Mouse (Mus musculus) adrenal gland, postnatal 25 days (tissue): ENCODE results near the gene Ice1. TPM values are rescaled to one million over a fixed set of nuclear protein-coding genes. Genes with fewer than 3 reads are reported as not detected.

Source experiments
- DNase-seq: peaks from one replicate; pipeline ENCODE4 v3.0.0; 2021; ENCODE audit warnings: mixed read lengths
- long read RNA-seq: library from polyadenylated mRNA; stranded (forward); transcript quantifications from one replicate; pipeline ENCODE4 v2.0.0, GENCODE M21; 2021
- total RNA-seq: library from RNA; stranded (reverse); gene quantifications from 2 replicates; pipeline ENCODE4 v1.2.3, GENCODE M21; 2021

Gene Ice1
- total RNA-seq: 30.1 and 32.1 TPM in 2 replicates
- long read RNA-seq, partial matches to known transcripts: 11 of 13 reads
- long read RNA-seq, other reads (novel, unspliced or antisense): 1 of 13 reads

- no peak for DNase-seq
Measured at GRCm38 (mm10) chr13:70637282-70637661, at the start of gene Ice1. Ice1 (minus strand) TSS chr13:70637634.

- no peak for DNase-seq
Measured at GRCm38 (mm10) chr13:70685825-70686224, 48.4 kb upstream of the Ice1 start.

- no peak for DNase-seq
Measured at GRCm38 (mm10) chr13:70684976-70685609, 47.7 kb upstream of the Ice1 start.

- DNase-seq: no peak
Measured at GRCm38 (mm10) chr13:70681411-70682183, 44.2 kb upstream of the Ice1 start.

DNA sequence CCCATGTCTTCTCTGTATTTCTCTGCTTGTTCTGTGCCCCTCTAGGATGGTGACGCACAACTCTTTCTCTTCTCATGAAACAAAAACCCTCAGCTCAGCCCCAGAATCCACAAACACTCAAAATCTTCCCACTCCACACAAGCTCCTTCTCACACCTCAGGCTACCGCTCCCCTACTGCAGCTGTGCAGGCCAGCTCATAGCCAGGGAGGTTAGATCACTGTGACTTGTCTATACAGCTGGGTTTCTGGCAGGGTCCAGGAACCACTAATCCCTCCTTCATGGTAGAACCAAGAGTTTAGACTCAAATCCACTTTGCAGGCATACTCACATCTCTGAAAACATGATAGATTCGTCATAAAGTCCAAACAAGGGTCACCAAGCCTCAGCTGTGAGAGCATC, 42.9 kb upstream of the Ice1 start:
- no peak for DNase-seq

- DNase-seq: no peak
Measured at GRCm38 (mm10) chr13:70677689-70678088, 40.3 kb upstream of the Ice1 start.

GRCm38 (mm10) chr13:70676243-70677183, 39.1 kb upstream of the Ice1 start:
- no peak for DNase-seq

DNA sequence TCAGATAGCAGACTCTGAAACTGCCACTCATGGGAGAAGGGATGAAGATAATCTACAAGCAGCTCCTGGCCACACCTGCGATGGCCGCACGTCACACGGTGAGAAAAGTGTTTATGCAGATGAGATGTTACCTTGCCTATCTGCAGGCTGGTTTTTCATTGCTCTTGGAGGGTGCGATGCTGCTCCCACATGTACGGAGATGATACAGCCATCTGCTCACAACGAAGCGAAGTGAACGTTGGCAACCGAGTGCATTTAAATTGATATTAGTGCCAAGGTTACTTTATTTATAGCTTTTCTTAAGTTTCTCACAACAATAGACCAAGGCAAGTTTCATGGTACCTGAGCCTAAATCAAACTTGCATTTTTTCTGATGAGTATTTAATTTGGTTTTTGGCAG, 37.6 kb upstream of the Ice1 start:
- no peak for DNase-seq

DNA sequence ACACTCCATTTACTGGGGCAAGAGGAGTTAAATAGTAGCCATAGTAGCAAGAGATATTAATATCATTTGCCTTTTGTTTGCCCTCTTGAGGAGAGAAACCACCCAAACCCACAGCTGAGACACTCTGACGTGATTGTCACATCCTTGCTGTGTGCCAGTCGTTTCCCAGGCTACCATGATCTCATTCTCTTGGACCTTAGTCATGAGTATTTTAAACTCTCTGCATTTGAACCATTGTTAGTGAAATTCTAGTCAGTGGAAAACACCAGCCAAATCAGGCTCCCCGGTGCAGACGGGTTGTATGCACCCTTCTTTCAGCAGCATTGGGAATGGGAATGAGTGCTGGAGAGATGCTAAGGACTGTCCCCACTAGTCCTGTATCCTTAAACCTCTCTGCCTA, 32.6 kb upstream of the Ice1 start:
- no peak for DNase-seq

GRCm38 (mm10) chr13:70659715-70660114, 22.3 kb upstream of the Ice1 start:
- no peak for DNase-seq

DNA sequence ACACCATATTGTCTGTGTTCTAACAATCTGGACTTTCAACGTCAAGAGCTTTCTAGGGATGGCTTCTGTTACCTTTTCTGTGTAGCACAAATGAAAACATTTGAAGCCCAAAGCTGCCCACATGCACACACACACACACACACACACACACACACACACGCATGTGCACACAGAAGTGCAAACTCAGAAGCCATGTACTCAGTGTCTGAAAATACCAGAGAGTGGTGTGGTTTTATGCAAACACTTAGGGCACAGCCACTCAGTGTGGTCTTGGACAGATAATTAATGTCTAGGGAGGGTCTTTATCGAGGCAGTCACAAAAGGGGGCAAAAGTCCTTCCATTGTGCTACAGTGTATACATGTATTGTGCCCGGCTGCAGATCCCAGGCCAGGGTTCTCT, 19.3 kb upstream of the Ice1 start:
- DNase-seq: no peak

DNA sequence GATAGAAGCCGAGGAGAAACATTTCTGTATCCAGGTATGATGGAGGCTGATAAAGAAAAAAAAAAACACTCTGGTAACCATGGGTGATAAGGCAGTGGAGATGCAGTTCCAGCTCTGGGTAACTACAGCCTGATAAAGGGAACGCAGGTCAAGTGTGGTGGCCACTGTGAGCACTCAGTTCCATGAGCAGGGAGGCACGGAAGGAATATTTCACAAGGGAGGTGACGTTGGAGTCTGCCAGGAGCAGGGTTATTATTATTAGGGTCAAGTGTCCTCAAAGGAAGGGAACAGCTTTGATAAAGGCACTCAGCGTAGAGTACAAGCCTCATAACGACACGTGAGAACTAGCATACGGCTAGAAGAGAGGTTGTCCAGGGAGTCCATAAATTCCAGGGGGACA, 18.9 kb upstream of the Ice1 start:
- no peak for DNase-seq

DNA sequence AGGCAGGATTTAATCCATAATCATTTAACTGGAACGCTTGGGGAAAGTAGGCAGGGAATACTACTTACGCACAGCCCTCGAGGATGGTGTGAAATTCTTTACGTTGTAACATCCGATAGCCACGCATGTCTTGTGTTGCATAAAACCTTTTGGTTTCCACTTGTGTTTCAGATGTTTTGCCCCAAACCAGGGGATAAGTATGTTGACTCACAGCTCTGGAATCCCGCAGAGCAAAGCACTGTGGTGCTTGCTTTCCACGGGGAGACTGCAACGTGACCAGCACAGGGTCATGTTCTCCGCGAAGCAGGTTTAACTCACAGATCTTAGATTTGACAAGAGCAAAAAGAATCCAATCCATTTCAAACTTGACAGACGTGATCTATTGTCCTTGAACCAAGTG, 18.1 kb upstream of the Ice1 start:
- DNase-seq: peak; percentile 13

GRCm38 (mm10) chr13:70654091-70654770, 16.8 kb upstream of the Ice1 start:
- DNase-seq: no peak

GRCm38 (mm10) chr13:70653457-70653856, 16.0 kb upstream of the Ice1 start:
- DNase-seq: no peak

DNA sequence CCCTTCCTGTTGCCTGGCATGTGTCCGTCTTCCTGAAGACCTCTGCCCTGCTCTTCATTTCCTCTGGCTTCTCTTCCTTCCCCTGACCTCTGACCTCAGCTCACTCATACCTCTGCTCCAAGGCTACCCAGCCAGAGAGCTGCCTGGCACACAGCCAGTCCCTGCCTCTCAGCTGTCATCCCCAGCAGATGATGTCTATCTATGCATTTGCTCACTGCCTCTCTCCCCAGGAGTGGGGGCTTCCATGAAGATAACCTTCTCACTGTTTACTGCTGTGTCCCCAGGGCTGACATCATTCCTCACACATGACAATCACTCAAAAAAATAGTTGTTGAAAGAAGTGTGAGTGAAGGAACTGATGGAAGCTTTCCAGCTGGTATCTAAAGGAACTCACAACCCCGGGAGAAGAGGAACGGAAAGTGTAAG, 12.6 kb upstream of the Ice1 start:
- DNase-seq: peak; percentile 69

GRCm38 (mm10) chr13:70645968-70646505, 8.6 kb upstream of the Ice1 start:
- DNase-seq: no peak

DNA sequence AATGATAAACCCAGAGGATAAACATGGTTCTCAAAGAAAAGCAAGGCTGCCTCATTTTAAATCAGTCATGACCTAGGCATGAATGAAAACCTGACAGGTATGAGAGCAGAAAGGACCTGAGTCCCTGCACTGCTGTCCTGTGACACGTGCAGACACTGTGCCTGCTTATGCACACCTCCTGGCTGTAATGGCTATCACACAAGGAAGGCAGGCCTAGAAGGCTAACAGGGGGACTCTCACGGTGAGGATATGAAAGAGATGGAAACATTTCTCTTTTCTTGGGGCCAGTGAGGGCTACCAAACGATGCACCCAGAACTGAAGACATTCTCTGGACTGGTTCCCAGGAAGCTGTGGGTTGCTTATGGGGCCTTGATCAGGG, 6.6 kb upstream of the Ice1 start:
- DNase-seq: no peak

DNA sequence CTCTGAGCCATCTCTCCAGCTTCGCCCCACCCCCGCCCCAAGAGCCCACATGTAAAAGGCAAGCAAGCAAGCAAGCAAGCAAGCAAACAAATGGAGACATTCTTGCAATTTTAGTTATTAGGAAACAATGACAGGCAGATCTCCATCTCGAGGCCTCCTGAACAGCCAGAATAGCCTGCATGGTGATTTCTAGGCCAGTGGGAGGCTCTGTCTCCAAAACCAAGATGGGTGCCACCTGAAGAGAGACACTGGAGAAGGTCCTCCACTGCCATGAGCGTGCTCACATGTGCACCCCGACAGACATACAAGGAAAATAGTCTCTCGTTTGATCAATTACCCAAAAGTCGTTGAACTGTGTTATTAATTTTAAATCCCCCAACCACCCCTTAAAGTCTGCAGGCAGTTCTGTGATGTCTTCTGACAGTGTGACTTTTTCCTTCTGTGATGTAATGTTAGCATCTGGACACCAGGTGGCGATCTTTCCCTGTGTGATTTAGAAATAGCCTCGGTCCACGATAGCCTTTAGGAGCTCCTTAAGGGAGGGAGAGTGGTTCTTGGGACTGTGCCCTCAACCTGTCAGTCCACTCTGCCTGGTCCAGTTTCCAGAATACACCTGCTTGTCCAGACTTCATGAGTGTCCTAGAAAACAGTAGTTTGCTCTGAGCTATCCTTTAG, 6.1 kb upstream of the Ice1 start:
- peak; percentile 42 for DNase-seq

GRCm38 (mm10) chr13:70641941-70642340, 4.5 kb upstream of the Ice1 start:
- no peak for DNase-seq

GRCm38 (mm10) chr13:70641381-70641780, 3.9 kb upstream of the Ice1 start:
- no peak for DNase-seq
